Mouse (Mus musculus) spleen, adult 2 months (tissue): Measurements from ENCODE around the gene Naxd. TPM values are rescaled to one million over a fixed set of nuclear protein-coding genes. Genes with fewer than 3 reads are reported as not detected.

Experiments
- DNase-seq, 2 experiments: peaks; one replicate each; pipeline versions ENCODE4 v3.0.0 to v3.0.0-alpha.2; 2012 to 2021; ENCODE audit warnings: low spot score in 2 of 2, low read depth in 1 of 2
- H3K27ac ChIP-seq: fragments of 200-500 bp; 2 replicates; pipeline ENCODE4 v1.5.1; 2012; ENCODE audit warnings: low read length, inconsistent platforms; ENCODE audit not compliant: insufficient read depth
- H3K27me3 ChIP-seq: fragments of 200-500 bp; 2 replicates; pipeline ENCODE4 v1.6.1; 2012; ENCODE audit warnings: mild to moderate bottlenecking, moderate library complexity, low read length, inconsistent platforms; ENCODE audit not compliant: control insufficient read depth, insufficient read depth
- H3K36me3 ChIP-seq: fragments of 200-500 bp; 2 replicates; pipeline ENCODE4 v1.6.1; 2012; ENCODE audit warnings: mild to moderate bottlenecking, low read length, inconsistent platforms; ENCODE audit not compliant: control insufficient read depth, insufficient read depth
- H3K4me1 ChIP-seq: fragments of 200-500 bp; 2 replicates; pipeline ENCODE4 v1.6.1; 2011; ENCODE audit warnings: inconsistent platforms; ENCODE audit not compliant: control insufficient read depth, insufficient read depth, insufficient read length
- H3K4me3 ChIP-seq: fragments of 200-500 bp; 2 replicates; pipeline ENCODE4 v1.5.1; 2011; ENCODE audit warnings: mild to moderate bottlenecking, inconsistent platforms; ENCODE audit not compliant: insufficient read depth, insufficient read length; ENCODE audit errors: extremely low read depth
- CTCF ChIP-seq: fragments of 200-500 bp; IDR thresholded peaks from 2 replicates; pipeline ENCODE4 v1.5.1; 2011; ENCODE audit warnings: mild to moderate bottlenecking, inconsistent platforms; ENCODE audit not compliant: insufficient read depth, insufficient read length, insufficient replicate concordance; ENCODE audit errors: extremely low read depth
- POLR2A ChIP-seq: fragments of 200-500 bp; IDR thresholded peaks from 2 replicates; pipeline ENCODE4 v1.6.1; 2011; ENCODE audit warnings: low read depth, low read length, inconsistent platforms
- WGBS: fragments of 180-500 bp; shearing (Covaris S2); methylation state at CpG from one replicate; pipeline ENCODE4 v1.1.7; 2018; 5-methylcytosine and 5-hydroxymethylcytosine counted together
- polyA plus RNA-seq: library from polyadenylated mRNA; depleted of rRNA; stranded (reverse); fragments of >200 nt; gene quantifications from 2 replicates; pipeline ENCODE4 v1.2.3, GENCODE M21; 2012

Naxd gene
- polyA plus RNA-seq, 1 experiment = 61.6 TPM

GRCm38 (mm10) chr8:11523331-11523730 lies 26.0 kb downstream of the Naxd start:
- Histone ChIP-seq H3K36me3 (peaks cover 19% of the 10 kb centered on the region), H3K4me3 (no peak overlapping the region), H3K27ac (no peak overlapping the region), H3K27me3 (no peaks in the 10 kb centered on the region), H3K4me1 (peaks cover 2% of the 10 kb centered on the region; the same call in 1 of the 2 replicates)
- TF ChIP-seq POLR2A (no peak), CTCF (no peak)
- 83% methylated on average over 3 of the region's 3 CpGs for WGBS
- DNase-seq = no peak

GRCm38 (mm10) chr8:11530155-11530770 lies 33.0 kb downstream of the Naxd start:
- Histone ChIP-seq H3K4me3 (no peak overlapping the region), H3K27ac (no peak overlapping the region), H3K27me3 (no peaks in the 10 kb centered on the region), H3K36me3 (peaks cover 23% of the 10 kb centered on the region), H3K4me1 (peaks cover 2% of the 10 kb centered on the region; the same call in 1 of the 2 replicates)
- TF ChIP-seq POLR2A = no peak
- no peak for DNase-seq
- 96% methylated on average over 18 of the region's 18 CpGs for WGBS

GRCm38 (mm10) chr8:11530849-11531248 lies 33.5 kb downstream of the Naxd start:
- WGBS = 89% methylated on average over 4 of the region's 4 CpGs
- no peak overlapping the region for H3K27ac ChIP-seq
- TF ChIP-seq POLR2A = no peak
- TF ChIP-seq CTCF = no peak
- H3K27me3 ChIP-seq = no peaks in the 10 kb centered on the region
- no peak overlapping the region for H3K4me3 ChIP-seq
- H3K4me1 ChIP-seq = peaks cover 2% of the 10 kb centered on the region; the same call in 1 of the 2 replicates
- no peak for DNase-seq
- peaks cover 23% of the 10 kb centered on the region for H3K36me3 ChIP-seq

- no peak for DNase-seq
- 93% methylated on average over 9 of the region's 9 CpGs for WGBS
- Histone ChIP-seq H3K36me3 (peaks cover 13% of the 10 kb centered on the region), H3K4me1 (no peaks in the 10 kb centered on the region), H3K27ac (no peak overlapping the region), H3K4me3 (no peak overlapping the region), H3K27me3 (no peaks in the 10 kb centered on the region)
- no peak for TF ChIP-seq CTCF
- TF ChIP-seq POLR2A = no peak
Measured at GRCm38 (mm10) chr8:11534494-11534893, 37.2 kb downstream of the Naxd start.

GRCm38 (mm10) chr8:11539049-11539448 lies 41.7 kb downstream of the Naxd start:
- 92% methylated on average over 4 of the region's 4 CpGs for WGBS
- H3K27ac ChIP-seq = no peak overlapping the region
- H3K36me3 ChIP-seq = peaks cover 7% of the 10 kb centered on the region
- H3K27me3 ChIP-seq = no peaks in the 10 kb centered on the region
- no peak for DNase-seq
- H3K4me3 ChIP-seq = no peak overlapping the region
- H3K4me1 ChIP-seq = no peaks in the 10 kb centered on the region
- TF ChIP-seq POLR2A (no peak), CTCF (no peak)

GRCm38 (mm10) chr8:11540182-11540581 lies 42.9 kb downstream of the Naxd start:
- Histone ChIP-seq H3K27ac (no peak overlapping the region), H3K36me3 (peaks cover 7% of the 10 kb centered on the region), H3K4me1 (no peaks in the 10 kb centered on the region), H3K27me3 (no peaks in the 10 kb centered on the region), H3K4me3 (no peak overlapping the region)
- no peak for TF ChIP-seq POLR2A
- no peak for TF ChIP-seq CTCF
- DNase-seq = no peak
- 97% methylated on average over 8 of the region's 8 CpGs for WGBS

- H3K36me3 ChIP-seq = peaks cover 10% of the 10 kb centered on the region
- 94% methylated on average over 12 of the region's 12 CpGs for whole genome bisulfite sequencing
Measured at GRCm38 (mm10) chr8:11542031-11542430, 44.7 kb downstream of the Naxd start.

More at GRCm38 (mm10) chr8:11542031-11542430, 44.7 kb downstream of the Naxd start:
- no peak for DNase-seq
- no peak for TF ChIP-seq CTCF
- no peak for TF ChIP-seq POLR2A
- Histone ChIP-seq H3K4me3 (no peak overlapping the region), H3K27ac (no peak overlapping the region), H3K4me1 (no peaks in the 10 kb centered on the region), H3K27me3 (no peaks in the 10 kb centered on the region)
